Mouse (Mus musculus): Measurements from ENCODE around the gene Duxf3. TPM values are rescaled to one million over a fixed set of nuclear protein-coding genes. Genes with fewer than 3 reads are reported as not detected.
"Not testable (repeated sequence)": the region's sequence is repeated elsewhere in the genome, so short reads cannot be mapped to it uniquely, and the experiment has no call there.

Gene Duxf3
- total and polyA plus RNA-seq, 3 experiments: 0.17 TPM; not detected in 2

DNA sequence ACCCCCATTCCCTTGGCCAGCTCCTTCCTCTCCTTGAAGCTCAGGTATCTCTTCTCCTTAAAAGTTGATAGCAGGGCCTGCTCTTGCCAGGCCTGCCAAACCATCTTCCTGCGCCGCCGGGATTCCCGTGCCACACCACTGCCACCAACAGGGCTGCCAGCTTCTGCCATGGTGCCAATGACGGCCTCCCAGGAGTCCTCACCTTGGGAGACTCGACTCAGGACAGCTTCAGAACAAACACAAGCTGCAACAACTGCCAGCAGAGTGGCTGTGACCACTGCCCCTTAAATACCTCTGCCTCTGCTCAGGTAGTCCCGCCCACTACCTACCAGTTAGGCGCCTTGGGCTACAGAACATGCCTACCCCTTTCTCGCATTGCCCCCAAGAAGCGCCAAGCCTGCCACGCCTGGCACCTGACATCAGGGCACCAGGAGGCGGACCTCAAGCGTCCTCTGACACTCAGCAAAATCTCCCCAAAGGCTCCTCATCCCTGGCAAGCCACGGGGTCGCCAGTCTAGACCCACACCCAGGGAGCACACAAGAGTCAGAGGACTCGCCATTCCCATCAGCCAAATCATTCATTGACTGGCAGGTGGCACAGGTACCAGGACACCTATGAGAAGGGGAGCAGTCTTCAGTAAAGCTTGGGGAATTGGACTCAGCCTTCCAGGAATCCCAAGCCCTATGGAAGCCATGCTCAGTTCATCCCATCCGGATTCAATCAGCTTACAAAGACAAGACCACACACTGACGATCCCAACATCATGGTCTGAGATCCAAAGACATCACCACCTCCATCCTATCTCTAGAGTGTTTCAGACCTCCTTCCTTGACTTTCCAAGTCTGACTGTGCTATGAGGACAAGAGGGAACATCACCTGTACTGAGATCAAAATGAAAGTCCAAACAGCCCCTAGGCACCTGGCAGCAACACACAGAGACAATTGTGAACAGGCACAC lies 7.4 kb downstream of the Duxf3 start, which contains the start of gene AW822073:
Gene AW822073, minus strand, starts transcription at position 104 of the 959 bp plus-strand sequence.
- H3K27me3 ChIP-seq (replicated peaks); H3K4me3 ChIP-seq (replicated peaks in 1 of 3; ENCODE audit: low read depth in 2 of 3, low read length in 2 of 3, poor library complexity in 1 of 3); H3K9me3 ChIP-seq (replicated peaks; ENCODE audit: low read length); H3K4me2 ChIP-seq (ENCODE audit: insufficient read depth, low read depth, poor library complexity, severe bottlenecking); H3K9ac ChIP-seq (ENCODE audit: insufficient read depth, low read depth); H3K4me1 ChIP-seq (ENCODE audit: control insufficient read depth in 1 of 2, insufficient read depth in 2 of 2); H3K36me3 ChIP-seq (replicated peaks in 1 of 2; ENCODE audit: control insufficient read depth in 1 of 2, insufficient read depth in 1 of 2, low read length in 1 of 2); DNase-seq (ENCODE audit: extremely low read depth); in situ Hi-C loops (cut with MboI; ENCODE audit: low pct_ligation_motif_present, low pct_unique_long_range_greater_than_20kb, low sequenced_read_pairs); H3K79me2 ChIP-seq (replicated peaks; ENCODE audit: control insufficient read depth, extremely low read depth, insufficient read depth, poor library complexity, severe bottlenecking); H3K27ac ChIP-seq (ENCODE audit: insufficient read depth, low read depth); dilution Hi-C loops (cut with MboI; ENCODE audit: extremely low pct_ligation_motif_present, extremely low pct_unique_long_range_greater_than_20kb, low sequenced_read_pairs): not testable (repeated sequence)

DNA sequence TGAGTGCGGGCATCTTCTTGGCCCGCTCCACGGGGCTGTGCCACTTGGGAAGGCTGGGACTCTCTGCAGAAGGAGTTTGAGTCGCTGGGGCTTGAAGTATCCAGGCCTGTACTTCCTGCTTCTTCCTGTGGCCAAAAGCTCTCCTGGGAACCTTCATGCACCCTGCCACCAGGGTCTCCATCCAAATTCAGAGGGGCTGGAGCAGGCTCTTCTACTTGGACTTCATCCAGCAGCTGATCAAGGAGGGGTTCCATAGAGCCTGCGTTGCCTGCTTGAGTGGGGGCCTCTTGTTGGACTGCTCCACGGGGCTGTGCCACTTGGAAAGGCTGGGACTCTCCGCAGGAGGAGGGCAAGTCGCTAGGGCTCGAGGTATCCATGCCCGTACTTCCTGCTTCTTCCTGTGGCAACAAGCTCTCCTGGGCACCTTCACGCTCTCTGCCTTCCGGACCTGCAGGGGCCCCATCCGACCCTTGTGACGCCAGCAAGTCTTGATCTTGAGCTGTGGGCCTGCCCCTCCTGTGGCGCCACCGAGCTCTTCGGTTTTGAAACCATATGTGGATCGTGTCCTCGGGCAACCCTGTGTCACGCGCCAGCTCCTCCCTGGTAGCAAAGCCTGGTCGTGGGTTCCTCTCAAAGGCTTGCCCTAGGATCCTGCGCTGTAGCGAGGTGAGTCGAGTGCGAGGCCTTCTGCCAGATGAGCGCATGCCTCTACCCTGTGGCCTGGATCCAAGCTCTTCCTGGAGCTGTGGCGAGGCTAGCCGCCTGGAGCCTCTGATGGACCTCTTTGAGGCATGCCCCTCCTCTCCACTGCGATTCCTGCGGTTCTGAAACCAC lies 8.3 kb downstream of the Duxf3 start:
- DNase-seq (ENCODE audit: extremely low read depth); H3K27ac ChIP-seq (ENCODE audit: insufficient read depth, low read depth); in situ Hi-C loops (cut with MboI; ENCODE audit: low pct_ligation_motif_present, low pct_unique_long_range_greater_than_20kb, low sequenced_read_pairs); H3K4me1 ChIP-seq (ENCODE audit: control insufficient read depth in 1 of 2, insufficient read depth in 2 of 2); H3K9ac ChIP-seq (ENCODE audit: insufficient read depth, low read depth); H3K79me2 ChIP-seq (replicated peaks; ENCODE audit: control insufficient read depth, extremely low read depth, insufficient read depth, poor library complexity, severe bottlenecking); dilution Hi-C loops (cut with MboI; ENCODE audit: extremely low pct_ligation_motif_present, extremely low pct_unique_long_range_greater_than_20kb, low sequenced_read_pairs); H3K9me3 ChIP-seq (replicated peaks; ENCODE audit: low read length); H3K4me2 ChIP-seq (ENCODE audit: insufficient read depth, low read depth, poor library complexity, severe bottlenecking); H3K36me3 ChIP-seq (replicated peaks in 1 of 2; ENCODE audit: control insufficient read depth in 1 of 2, insufficient read depth in 1 of 2, low read length in 1 of 2); H3K4me3 ChIP-seq (replicated peaks in 1 of 3; ENCODE audit: low read depth in 2 of 3, low read length in 2 of 3, poor library complexity in 1 of 3): not testable (repeated sequence)
- H3K27me3 ChIP-seq (replicated peaks): peaks cover 12% of the 10 kb centered on the region

DNA sequence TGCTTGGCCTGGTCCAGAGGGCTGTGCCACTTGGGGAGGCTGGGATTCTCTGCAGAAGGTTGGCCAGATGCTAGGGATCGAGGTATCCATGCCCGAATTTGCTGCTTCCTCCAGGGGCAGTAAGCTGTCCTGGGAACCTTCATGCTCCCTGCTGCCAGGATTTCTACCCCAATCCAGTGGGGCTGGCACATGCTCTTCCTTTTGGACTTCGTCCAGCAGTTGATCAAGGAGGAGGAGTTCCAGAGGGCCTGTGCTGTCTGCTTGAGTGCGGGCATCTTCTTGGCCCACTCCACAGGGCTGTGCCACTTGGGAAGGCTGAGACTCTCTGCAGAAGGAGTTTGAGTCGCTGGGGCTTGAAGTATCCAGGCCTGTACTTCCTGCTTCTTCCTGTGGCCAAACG lies 9.3 kb downstream of the Duxf3 start:
- in situ Hi-C loops (cut with MboI; ENCODE audit: low pct_ligation_motif_present, low pct_unique_long_range_greater_than_20kb, low sequenced_read_pairs); DNase-seq (ENCODE audit: extremely low read depth); H3K36me3 ChIP-seq (replicated peaks in 1 of 2; ENCODE audit: control insufficient read depth in 1 of 2, insufficient read depth in 1 of 2, low read length in 1 of 2); dilution Hi-C loops (cut with MboI; ENCODE audit: extremely low pct_ligation_motif_present, extremely low pct_unique_long_range_greater_than_20kb, low sequenced_read_pairs); H3K9ac ChIP-seq (ENCODE audit: insufficient read depth, low read depth); H3K27ac ChIP-seq (ENCODE audit: insufficient read depth, low read depth); H3K79me2 ChIP-seq (replicated peaks; ENCODE audit: control insufficient read depth, extremely low read depth, insufficient read depth, poor library complexity, severe bottlenecking); H3K4me3 ChIP-seq (replicated peaks in 1 of 3; ENCODE audit: low read depth in 2 of 3, low read length in 2 of 3, poor library complexity in 1 of 3); H3K4me2 ChIP-seq (ENCODE audit: insufficient read depth, low read depth, poor library complexity, severe bottlenecking); H3K4me1 ChIP-seq (ENCODE audit: control insufficient read depth in 1 of 2, insufficient read depth in 2 of 2); H3K9me3 ChIP-seq (replicated peaks; ENCODE audit: low read length): not testable (repeated sequence)
- H3K27me3 ChIP-seq (replicated peaks): peaks cover 20% of the 10 kb centered on the region

DNA sequence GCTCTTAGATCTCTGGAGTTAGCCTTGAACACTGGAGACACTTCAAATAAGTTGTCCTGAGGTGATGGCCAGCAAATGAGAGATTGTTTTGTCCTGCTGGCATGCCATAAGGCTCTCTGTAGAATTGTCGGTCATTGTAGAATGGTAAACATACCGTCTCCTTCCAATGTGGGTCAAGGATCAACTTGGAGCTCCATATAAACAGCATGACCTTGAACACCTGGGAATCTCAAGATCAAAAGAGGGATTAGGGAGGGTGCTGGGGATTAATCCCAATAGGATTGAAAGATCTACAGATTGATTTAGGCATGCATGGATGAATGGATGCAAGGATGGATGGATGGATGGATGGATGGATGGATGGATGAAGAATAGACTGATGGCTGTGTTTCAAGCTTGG lies 10.9 kb downstream of the Duxf3 start:
- DNase-seq (ENCODE audit: extremely low read depth); H3K36me3 ChIP-seq (replicated peaks in 1 of 2; ENCODE audit: control insufficient read depth in 1 of 2, insufficient read depth in 1 of 2, low read length in 1 of 2); H3K4me3 ChIP-seq (replicated peaks in 1 of 3; ENCODE audit: low read depth in 2 of 3, low read length in 2 of 3, poor library complexity in 1 of 3); H3K9me3 ChIP-seq (replicated peaks; ENCODE audit: low read length); H3K79me2 ChIP-seq (replicated peaks; ENCODE audit: control insufficient read depth, extremely low read depth, insufficient read depth, poor library complexity, severe bottlenecking); in situ Hi-C loops (cut with MboI; ENCODE audit: low pct_ligation_motif_present, low pct_unique_long_range_greater_than_20kb, low sequenced_read_pairs); H3K9ac ChIP-seq (ENCODE audit: insufficient read depth, low read depth); H3K4me1 ChIP-seq (ENCODE audit: control insufficient read depth in 1 of 2, insufficient read depth in 2 of 2); H3K4me2 ChIP-seq (ENCODE audit: insufficient read depth, low read depth, poor library complexity, severe bottlenecking); dilution Hi-C loops (cut with MboI; ENCODE audit: extremely low pct_ligation_motif_present, extremely low pct_unique_long_range_greater_than_20kb, low sequenced_read_pairs); H3K27ac ChIP-seq (ENCODE audit: insufficient read depth, low read depth): not testable (repeated sequence)
- peaks cover 36% of the 10 kb centered on the region for H3K27me3 ChIP-seq (replicated peaks)
